Mouse (Mus musculus) splenic B cell, adult 2 months (primary cell): ENCODE measurements around the gene Nckap5l.

ENCODE experiments used
- DNase-seq: peaks from one replicate; pipeline ENCODE4 v3.0.0-alpha.2; 2011; ENCODE audit warnings: low read depth, low spot score
- H3K27me3 ChIP-seq: 2 replicates; pipeline ENCODE4 v1.6.1; 2012; ENCODE audit warnings: mild to moderate bottlenecking, low read length, moderate library complexity, mixed read lengths; ENCODE audit not compliant: control insufficient read depth, poor library complexity, insufficient read depth, severe bottlenecking
- H3K36me3 ChIP-seq: 2 replicates; pipeline ENCODE4 v1.6.1; 2012; ENCODE audit warnings: mild to moderate bottlenecking, low read length, moderate library complexity, mixed read lengths; ENCODE audit not compliant: control insufficient read depth, poor library complexity, insufficient read depth, severe bottlenecking

The Nckap5l gene

GRCm38 (mm10) chr15:99473801-99474575 lies 16.4 kb upstream of the Nckap5l start:
- DNase-seq: peak; percentile 46
- no peaks in the 10 kb centered on the region for H3K36me3 ChIP-seq
- no peaks in the 10 kb centered on the region for H3K27me3 ChIP-seq

GRCm38 (mm10) chr15:99472972-99473371 lies 15.4 kb upstream of the Nckap5l start:
- Histone ChIP-seq H3K27me3 (no peaks in the 10 kb centered on the region), H3K36me3 (no peaks in the 10 kb centered on the region)
- DNase-seq: no peak

- H3K36me3 ChIP-seq: no peaks in the 10 kb centered on the region
- no peaks in the 10 kb centered on the region for H3K27me3 ChIP-seq
- peak; percentile 22 for DNase-seq
Observed at GRCm38 (mm10) chr15:99471677-99472063, 14.1 kb upstream of the Nckap5l start.

- Histone ChIP-seq H3K27me3 (no peaks in the 10 kb centered on the region), H3K36me3 (no peaks in the 10 kb centered on the region)
- DNase-seq: peak; percentile 60
Observed at GRCm38 (mm10) chr15:99470971-99471676, 13.6 kb upstream of the Nckap5l start.

GRCm38 (mm10) chr15:99470224-99470761 lies 12.7 kb upstream of the Nckap5l start:
- H3K27me3 ChIP-seq: no peaks in the 10 kb centered on the region
- no peaks in the 10 kb centered on the region for H3K36me3 ChIP-seq
- no peak for DNase-seq

- DNase-seq: no peak
- Histone ChIP-seq H3K36me3 (no peaks in the 10 kb centered on the region), H3K27me3 (no peaks in the 10 kb centered on the region)
Observed at GRCm38 (mm10) chr15:99469736-99470135, 12.2 kb upstream of the Nckap5l start.

- Histone ChIP-seq H3K27me3 (no peaks in the 10 kb centered on the region), H3K36me3 (no peaks in the 10 kb centered on the region)
- DNase-seq: peak; percentile 73
Observed at GRCm38 (mm10) chr15:99469067-99469466, 11.5 kb upstream of the Nckap5l start.

GRCm38 (mm10) chr15:99463194-99463593 lies 5.6 kb upstream of the Nckap5l start:
- DNase-seq: no peak
- no peaks in the 10 kb centered on the region for H3K36me3 ChIP-seq

GRCm38 (mm10) chr15:99456963-99457605 lies 464 bp downstream of the Nckap5l start:
- DNase-seq: peak; percentile 32
- Histone ChIP-seq H3K36me3 (no peaks in the 10 kb centered on the region), H3K27me3 (no peaks in the 10 kb centered on the region)

More at GRCm38 (mm10) chr15:99463194-99463593, 5.6 kb upstream of the Nckap5l start:
- H3K27me3 ChIP-seq: no peaks in the 10 kb centered on the region

- H3K36me3 ChIP-seq: no peaks in the 10 kb centered on the region
- no peaks in the 10 kb centered on the region for H3K27me3 ChIP-seq
- DNase-seq: no peak
Observed at GRCm38 (mm10) chr15:99456338-99456962, 1.1 kb downstream of the Nckap5l start.

- DNase-seq: no peak
- H3K36me3 ChIP-seq: no peaks in the 10 kb centered on the region
- no peaks in the 10 kb centered on the region for H3K27me3 ChIP-seq
Observed at GRCm38 (mm10) chr15:99455415-99455814, 2.1 kb downstream of the Nckap5l start.

- no peaks in the 10 kb centered on the region for H3K36me3 ChIP-seq
- DNase-seq: no peak
- H3K27me3 ChIP-seq: no peaks in the 10 kb centered on the region
Observed at GRCm38 (mm10) chr15:99454585-99455279, 2.8 kb downstream of the Nckap5l start.

- Histone ChIP-seq H3K36me3 (no peaks in the 10 kb centered on the region), H3K27me3 (no peaks in the 10 kb centered on the region)
- DNase-seq: no peak
Observed at GRCm38 (mm10) chr15:99453153-99453900, 4.2 kb downstream of the Nckap5l start.
